Mouse (Mus musculus) embryo, embryonic 10.5 days (tissue): ENCODE results near the gene Gm15293.
"Not testable (repeated sequence)": the region's sequence is repeated elsewhere in the genome, so short reads cannot be mapped to it uniquely, and the experiment has no call there.

Experiments used
- DNase-seq: peaks from one replicate; pipeline ENCODE4 v3.0.0-alpha.2; 2015; ENCODE audit warnings: low spot score

Gene Gm15293

GRCm38 (mm10) chr8:21201261-21201660 lies at the start of gene Gm15293:
TSS of gene Gm15293 (plus strand) at chr8:21201561.
- not testable (repeated sequence) for DNase-seq

- not testable (repeated sequence) for DNase-seq
Measured at GRCm38 (mm10) chr8:21161977-21162376, 39.4 kb upstream of the Gm15293 start, which contains the start of gene Defa22. TSS of gene Defa22 (plus strand) at chr8:21162277.

GRCm38 (mm10) chr8:21191314-21191713 lies 10.0 kb upstream of the Gm15293 start, which contains the start of gene Defa31:
TSS of gene Defa31 (plus strand) at chr8:21191614.
- not testable (repeated sequence) for DNase-seq
